Mouse (Mus musculus) embryonic fibroblast, embryonic 13.5 days (primary cell): Measurements from ENCODE around the gene Asf1b.

Experiments
- CTCF ChIP-seq: IDR thresholded peaks from 2 replicates; pipeline ENCODE4 v1.5.1; 2011; ENCODE audit warnings: mild to moderate bottlenecking, control low read depth, low read length, moderate library complexity, borderline replicate concordance; ENCODE audit not compliant: insufficient read depth
- POLR2A ChIP-seq: IDR thresholded peaks from 2 replicates; pipeline ENCODE4 v1.6.1; 2011; ENCODE audit warnings: low read depth, mild to moderate bottlenecking, control low read depth, low read length, moderate library complexity

GRCm38 (mm10) chr8:83955958-83956218 lies 581 bp downstream of the Asf1b start:
- no peak for TF ChIP-seq CTCF
- TF ChIP-seq POLR2A, result no peak
